Mouse (Mus musculus) intestine, postnatal 0 days (tissue): Measurements from ENCODE around the gene Polr1c. TPM values are rescaled to one million over a fixed set of nuclear protein-coding genes. Genes with fewer than 3 reads are reported as not detected.

Experiments used
- ATAC-seq: fragments of 200-750 bp; cut with Nextera tagmentation; 2 replicates; pipeline ENCODE4 v1.8.0; 2017; ENCODE audit warnings: mild to moderate bottlenecking, moderate TSS enrichment, moderate library complexity
- H3K27ac ChIP-seq: fragments of 300-500 bp; sonication (generic); 2 replicates; pipeline ENCODE4 v1.5.1; 2014; ENCODE audit warnings: mild to moderate bottlenecking, low read depth, low read length, moderate library complexity
- H3K27me3 ChIP-seq: fragments of 300-500 bp; sonication (generic); replicated peaks from 2 replicates; pipeline ENCODE4 v1.6.1; 2014; ENCODE audit warnings: low read length, mixed read lengths; ENCODE audit not compliant: control insufficient read depth, insufficient read depth
- H3K36me3 ChIP-seq: fragments of 300-500 bp; sonication (generic); 2 replicates; pipeline ENCODE4 v1.6.1; 2014; ENCODE audit warnings: mild to moderate bottlenecking, moderate library complexity; ENCODE audit not compliant: control insufficient read depth, insufficient read depth
- H3K4me1 ChIP-seq: fragments of 300-500 bp; sonication (generic); replicated peaks from 2 replicates; pipeline ENCODE4 v1.6.1; 2014; ENCODE audit warnings: antibody characterized with exemption, low read length, mixed read lengths; ENCODE audit not compliant: control insufficient read depth, insufficient read depth
- H3K4me2 ChIP-seq: fragments of 300-500 bp; sonication (generic); replicated peaks from 2 replicates; pipeline ENCODE4 v1.6.1; 2014; ENCODE audit warnings: low read depth, mild to moderate bottlenecking, moderate library complexity
- H3K4me3 ChIP-seq: fragments of 300-500 bp; sonication (generic); 2 replicates; pipeline ENCODE4 v1.5.1; 2014; ENCODE audit warnings: low read depth, low read length
- H3K9ac ChIP-seq: fragments of 300-500 bp; sonication (generic); 2 replicates; pipeline ENCODE4 v1.6.1; 2014; ENCODE audit warnings: mild to moderate bottlenecking, low read depth, low read length
- H3K9me3 ChIP-seq: fragments of 300-500 bp; sonication (generic); 2 replicates; pipeline ENCODE4 v1.6.1; 2016; ENCODE audit warnings: mixed run types; ENCODE audit not compliant: control insufficient read depth
- CTCF ChIP-seq: sonication (generic); IDR thresholded peaks from 2 replicates; pipeline ENCODE4 v1.5.1; 2016; ENCODE audit warnings: low read depth, mild to moderate bottlenecking, control low read depth, antibody characterized with exemption, moderate library complexity
- WGBS: fragments of 180-500 bp; shearing (Covaris S2); extraction: QIAGEN DNeasy Blood & Tissue Kit; methylation state at CpG from one replicate; pipeline ENCODE4 v1.1.7; 2014; 5-methylcytosine and 5-hydroxymethylcytosine counted together
- microRNA counts: library from miRNA; unstranded; fragments of <30 nt; microRNA quantifications from one replicate; lab custom pipeline; 2016
- microRNA-seq: library from miRNA; unstranded; fragments of <30 nt; microRNA quantifications from one replicate; pipeline ENCODE4, GENCODE M21; 2016
- polyA plus RNA-seq: library from polyadenylated mRNA; unstranded; fragments of >200 nt; fragmentation: Nextera tagmentation; extraction: Ambion mirVana; gene quantifications from 2 replicates; pipeline ENCODE4 v1.2.1, GENCODE M21; 2015

The Polr1c gene
- polyA plus RNA-seq, 1 experiment from 2014 or later: 32.1 TPM

GRCm38 (mm10) chr17:46201151-46201550, 46.7 kb downstream of the Polr1c start:
- Histone ChIP-seq H3K4me1 (no peaks in the 10 kb centered on the region; the same call in 1 of the 2 replicates), H3K9ac (no peak overlapping the region), H3K4me2 (peak overlapping the region; percentile 90), H3K27ac (no peak overlapping the region), H3K36me3 (peaks cover 29% of the 10 kb centered on the region), H3K27me3 (no peaks in the 10 kb centered on the region), H3K4me3 (0 out of 2 replicates have a peak overlapping the region, but pooled peaks have one; percentile 98), H3K9me3 (no peaks in the 10 kb centered on the region)
- no peak for ATAC-seq
- no peak for TF ChIP-seq CTCF
- WGBS: 44% methylated on average over 6 of the region's 6 CpGs

MicroRNAs within 50 kb of the gene (microRNA counts, 519-probe panel; counts per million panel counts)
- microRNA mmu-miR-693-3p (lab: Ali Mortazavi, UCI) (not detected), microRNA mmu-miR-693-5p (lab: Ali Mortazavi, UCI) (not detected)

Small RNAs within 50 kb of the gene (microRNA-seq; reads per million reads assigned to microRNA genes)
- gene Mir693: not detected

Other genes with a start within 250 kb of the Polr1c start
- 5.9 and 8.2 TPM in 2 replicates for gene Vegfa, start 215.7 kb downstream of the Polr1c start, polyA plus RNA-seq
- gene Mrps18a, start 137.1 kb downstream of the Polr1c start, polyA plus RNA-seq: 121 TPM in 2 replicates
- gene Rsph9, start 103.8 kb downstream of the Polr1c start, polyA plus RNA-seq: 4.7 and 5.1 TPM in 2 replicates
- 38.1 and 40.2 TPM in 2 replicates for gene Mad2l1bp, start 94.5 kb downstream of the Polr1c start, polyA plus RNA-seq
- gene Gtpbp2, start 87.0 kb downstream of the Polr1c start, polyA plus RNA-seq: 22.2 and 28.3 TPM in 2 replicates
- 4.7 and 5.7 TPM in 2 replicates for gene Polh, start 45.4 kb downstream of the Polr1c start, polyA plus RNA-seq
- 7.7 and 8.2 TPM in 2 replicates for gene Xpo5, start 45.3 kb downstream of the Polr1c start, polyA plus RNA-seq
- gene Yipf3, start within 50 bp of the Polr1c start, polyA plus RNA-seq: 111 and 119 TPM in 2 replicates
- gene Lrrc73, start 5.5 kb upstream of the Polr1c start, polyA plus RNA-seq: 0.42 and 0.44 TPM in 2 replicates
- gene Tjap1, start 35.0 kb upstream of the Polr1c start, polyA plus RNA-seq: 29.3 and 34.6 TPM in 2 replicates
- 0.33 and 0.42 TPM in 2 replicates for gene Dlk2, start 49.4 kb upstream of the Polr1c start, polyA plus RNA-seq
- 5.4 and 6.2 TPM in 2 replicates for gene Abcc10, start 80.3 kb upstream of the Polr1c start, polyA plus RNA-seq
- gene Zfp318, start 135.7 kb upstream of the Polr1c start, polyA plus RNA-seq: 2.2 and 3.8 TPM in 2 replicates
- gene Crip3, start 180.9 kb upstream of the Polr1c start, polyA plus RNA-seq: 0.12 TPM in 1 of 2 replicates, not detected in the other
- gene Slc22a7, start 190.4 kb upstream of the Polr1c start, polyA plus RNA-seq: not detected in 2 replicates
- 0.09 and 0.16 TPM in 2 replicates for gene Ttbk1, start 239.6 kb upstream of the Polr1c start, polyA plus RNA-seq
- gene Dnph1, start 248.7 kb upstream of the Polr1c start, polyA plus RNA-seq: 10.9 and 11.1 TPM in 2 replicates